Mouse (Mus musculus) CH12.LX (cell line): Measurements from ENCODE around the gene Naa60.

Experiments
- CHD2 ChIP-seq: IDR thresholded peaks from 2 replicates; pipeline ENCODE4 v1.6.1; 2011; ENCODE audit warnings: low read length, improper control_type of control experiment
- CTCF ChIP-seq, 2 experiments: IDR thresholded peaks in 1 of 2; conservative IDR thresholded peaks in 1 of 2; 2 replicates each; pipeline ENCODE4 v1.5.1; 2011 to 2012; ENCODE audit warnings: low read depth in 2 of 2, low read length in 2 of 2, improper control_type of control experiment in 1 of 2, inconsistent platforms in 1 of 2, mild to moderate bottlenecking in 1 of 2, moderate library complexity in 1 of 2
- GABPA ChIP-seq: IDR thresholded peaks from 2 replicates; pipeline ENCODE4 v1.6.1; 2012; ENCODE audit warnings: low read depth, low read length, improper control_type of control experiment, inconsistent platforms; ENCODE audit not compliant: insufficient replicate concordance
- MXI1 ChIP-seq: IDR thresholded peaks from 2 replicates; pipeline ENCODE4 v1.6.1; 2011; ENCODE audit warnings: mild to moderate bottlenecking, low read depth, low read length, improper control_type of control experiment
- POLR2A ChIP-seq: IDR thresholded peaks from 2 replicates; pipeline ENCODE4 v1.6.1; 2011; ENCODE audit warnings: low read depth, mild to moderate bottlenecking, improper control_type of control experiment, low read length
- UBTF ChIP-seq: IDR thresholded peaks from 2 replicates; pipeline ENCODE4 v1.6.1; 2012; ENCODE audit warnings: low read depth, mild to moderate bottlenecking, inconsistent platforms, low read length, improper control_type of control experiment, moderate library complexity

GRCm38 (mm10) chr16:3828021-3828420 is 44.2 kb upstream of the Naa60 start:
- TF ChIP-seq CHD2 (no peak), GABPA (no peak), POLR2A (no peak), UBTF (no peak), CTCF (conservative IDR thresholded peaks at IDR 0.05 in 1 of 2, IDR thresholded peaks at IDR 0.05 in 1 of 2; ENCODE audit: low read depth in 2 of 2, low read length in 2 of 2) (no peak), MXI1 (no peak)
